Mouse (Mus musculus) lung, embryonic 16.5 days (tissue): Measurements from ENCODE around the gene Arl9. TPM values are rescaled to one million over a fixed set of nuclear protein-coding genes. Genes with fewer than 3 reads are reported as not detected.

Experiments used
- ATAC-seq: fragments of 200-750 bp; cut with Nextera tagmentation; 2 replicates; pipeline ENCODE4 v1.8.0; 2017; ENCODE audit warnings: low read depth, mild to moderate bottlenecking, moderate library complexity
- H3K27ac ChIP-seq: fragments of 300-500 bp; sonication (generic); 2 replicates; pipeline ENCODE4 v1.5.1; 2014; ENCODE audit warnings: mild to moderate bottlenecking, control low read depth, low read length
- H3K27me3 ChIP-seq: fragments of 300-500 bp; sonication (generic); 2 replicates; pipeline ENCODE4 v1.6.1; 2014; ENCODE audit warnings: low read depth, low read length, mixed read lengths; ENCODE audit not compliant: control insufficient read depth, insufficient read depth
- H3K36me3 ChIP-seq: fragments of 300-500 bp; sonication (generic); 2 replicates; pipeline ENCODE4 v1.6.1; 2014; ENCODE audit warnings: low read length; ENCODE audit not compliant: control insufficient read depth, insufficient read depth
- H3K4me1 ChIP-seq: fragments of 300-500 bp; sonication (generic); replicated peaks from 2 replicates; pipeline ENCODE4 v1.6.1; 2014; ENCODE audit warnings: low read length, mixed read lengths; ENCODE audit not compliant: control insufficient read depth, insufficient read depth
- H3K4me2 ChIP-seq: fragments of 300-500 bp; sonication (generic); 2 replicates; pipeline ENCODE4 v1.6.1; 2014; ENCODE audit warnings: low read depth, low read length, control low read depth
- H3K4me3 ChIP-seq: fragments of 300-500 bp; sonication (generic); 2 replicates; pipeline ENCODE4 v1.5.1; 2014; ENCODE audit warnings: mild to moderate bottlenecking, low read length, control low read depth
- H3K9ac ChIP-seq: fragments of 300-500 bp; sonication (generic); 2 replicates; pipeline ENCODE4 v1.6.1; 2014; ENCODE audit warnings: low read length, control low read depth
- H3K9me3 ChIP-seq: fragments of 300-500 bp; sonication (generic); 2 replicates; pipeline ENCODE4 v1.6.1; 2016; ENCODE audit warnings: low read length; ENCODE audit not compliant: control insufficient read depth
- WGBS: fragments of 180-500 bp; shearing (Covaris S2); extraction: QIAGEN DNeasy Blood & Tissue Kit; methylation state at CpG from one replicate; pipeline ENCODE4 v1.1.7; 2014; 5-methylcytosine and 5-hydroxymethylcytosine counted together
- polyA plus RNA-seq: library from polyadenylated mRNA; unstranded; fragments of >200 nt; fragmentation: Nextera tagmentation; extraction: Ambion mirVana; gene quantifications from 2 replicates; pipeline ENCODE4 v1.2.1, GENCODE M21; 2015

The Arl9 gene
- polyA plus RNA-seq, 1 experiment from 2014 or later = 0.60 TPM

DNA sequence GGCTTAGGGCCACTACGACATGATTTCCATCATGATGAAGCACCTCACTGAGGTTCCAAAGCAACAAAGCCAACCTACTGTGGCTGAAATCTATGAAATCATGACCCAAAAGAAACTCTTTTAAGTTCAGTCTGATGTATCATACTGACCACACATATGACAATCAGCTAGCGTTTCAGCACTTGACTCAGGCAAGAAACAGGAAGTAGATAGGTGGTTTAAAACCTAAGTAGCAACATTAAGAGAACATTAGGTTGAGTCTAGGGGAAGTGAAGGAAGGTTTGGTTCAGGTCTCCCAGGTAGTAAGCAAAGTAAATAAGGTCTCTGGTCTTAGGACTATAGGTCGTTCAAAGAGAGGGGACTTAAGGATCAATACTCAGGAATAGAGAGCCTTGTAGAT is 30.4 kb upstream of the Arl9 start:
- Histone ChIP-seq H3K4me1 (peaks cover 10% of the 10 kb centered on the region), H3K4me2 (peak overlapping the region; percentile 78), H3K9me3 (no peaks in the 10 kb centered on the region), H3K27me3 (no peaks in the 10 kb centered on the region), H3K36me3 (peaks cover 16% of the 10 kb centered on the region), H3K9ac (no peak overlapping the region), H3K4me3 (peak overlapping the region; percentile 98), H3K27ac (no peak overlapping the region)
- WGBS = 57% methylated on average over 3 of the region's 3 CpGs
- no peak for ATAC-seq

GRCm38 (mm10) chr5:76974207-76974553 is 29.7 kb upstream of the Arl9 start:
- no peak for ATAC-seq
- peak overlapping the region; percentile 94 for H3K9ac ChIP-seq

DNA sequence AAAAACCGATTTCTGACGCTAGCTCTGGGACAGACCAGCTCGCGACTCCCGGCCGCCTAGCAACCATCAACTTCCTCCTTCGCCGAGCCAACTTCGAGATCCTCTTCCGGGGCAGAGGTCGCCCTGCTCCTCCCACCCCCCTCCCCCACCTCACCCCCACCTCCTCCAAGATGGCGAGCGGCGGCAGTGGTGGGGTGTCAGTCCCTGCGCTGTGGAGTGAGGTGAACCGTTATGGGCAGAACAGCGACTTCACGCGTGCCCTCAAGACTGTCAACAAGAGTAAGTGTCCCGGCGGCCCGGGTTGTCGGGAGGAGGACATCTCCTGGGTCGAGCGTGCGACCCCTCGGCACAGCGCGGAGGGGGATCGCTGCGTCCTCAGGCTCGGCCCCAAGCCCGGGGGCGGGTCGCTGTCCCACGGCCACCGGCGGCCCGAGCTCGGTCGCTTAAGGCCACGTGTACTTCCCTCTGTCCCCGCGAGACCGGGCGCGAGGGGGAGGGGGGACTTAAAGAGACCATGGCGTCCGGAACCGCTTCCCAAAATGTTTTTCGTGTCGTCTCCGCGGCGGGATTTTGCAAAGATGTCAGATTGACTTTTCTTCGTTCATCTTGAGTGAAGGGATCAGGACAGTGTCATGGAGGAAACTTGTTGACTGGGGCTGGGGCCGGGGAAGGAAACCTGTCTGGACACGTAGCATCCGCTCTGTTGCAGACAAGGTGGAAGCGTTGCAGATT is 29.1 kb upstream of the Arl9 start, which contains the start of gene Srp72:
Gene Srp72 (plus strand): TSS at position 130 of the 732 bp plus-strand sequence.
- peak within 1 kb of the TSS; percentile 78 for H3K4me2 ChIP-seq
- H3K36me3 ChIP-seq = peaks cover 11% of the 10 kb centered on the region
- H3K9ac ChIP-seq = peak within 1 kb of the TSS; percentile 94
- ATAC-seq = peak; percentile 96
- H3K4me1 ChIP-seq = peaks cover 10% of the 10 kb centered on the region
- peak within 1 kb of the TSS; percentile 95 for H3K27ac ChIP-seq
- WGBS = under 1% methylated on average over 60 of the region's 60 CpGs
- no peaks in the 10 kb centered on the region for H3K27me3 ChIP-seq
- peak within 1 kb of the TSS; percentile 98 for H3K4me3 ChIP-seq
- no peaks in the 10 kb centered on the region for H3K9me3 ChIP-seq

More at GRCm38 (mm10) chr5:76974207-76974553, 29.7 kb upstream of the Arl9 start:
- peak overlapping the region; percentile 78 for H3K4me2 ChIP-seq
- H3K36me3 ChIP-seq = peaks cover 12% of the 10 kb centered on the region
- H3K9me3 ChIP-seq = no peaks in the 10 kb centered on the region
- 2% methylated on average over 17 of the region's 17 CpGs for WGBS
- H3K4me3 ChIP-seq = peak overlapping the region; percentile 98
- H3K4me1 ChIP-seq = peaks cover 10% of the 10 kb centered on the region
- no peaks in the 10 kb centered on the region for H3K27me3 ChIP-seq
- H3K27ac ChIP-seq = peak overlapping the region; percentile 11; the same call in 1 of the 2 replicates

- 71% methylated on average over 8 of the region's 8 CpGs for WGBS
- H3K27me3 ChIP-seq = no peaks in the 10 kb centered on the region
- no peaks in the 10 kb centered on the region for H3K9me3 ChIP-seq
- no peak for ATAC-seq
- H3K4me1 ChIP-seq = peaks cover 10% of the 10 kb centered on the region
- no peak overlapping the region for H3K27ac ChIP-seq
- peak overlapping the region; percentile 98 for H3K4me3 ChIP-seq
- peak overlapping the region; percentile 74 for H3K4me2 ChIP-seq
- H3K9ac ChIP-seq = no peak overlapping the region; the same call in 1 of the 2 replicates
- H3K36me3 ChIP-seq = peaks cover 15% of the 10 kb centered on the region
Measured at GRCm38 (mm10) chr5:76975736-76976135, 28.1 kb upstream of the Arl9 start.

GRCm38 (mm10) chr5:76984015-76984414 is 19.8 kb upstream of the Arl9 start:
- ATAC-seq = no peak
- Histone ChIP-seq H3K4me3 (no peak overlapping the region), H3K27me3 (no peaks in the 10 kb centered on the region), H3K4me2 (no peak overlapping the region), H3K9ac (no peak overlapping the region), H3K4me1 (no peaks in the 10 kb centered on the region), H3K9me3 (no peaks in the 10 kb centered on the region), H3K36me3 (peaks cover 43% of the 10 kb centered on the region), H3K27ac (no peak overlapping the region)
- 92% methylated on average over 11 of the region's 11 CpGs for WGBS

DNA sequence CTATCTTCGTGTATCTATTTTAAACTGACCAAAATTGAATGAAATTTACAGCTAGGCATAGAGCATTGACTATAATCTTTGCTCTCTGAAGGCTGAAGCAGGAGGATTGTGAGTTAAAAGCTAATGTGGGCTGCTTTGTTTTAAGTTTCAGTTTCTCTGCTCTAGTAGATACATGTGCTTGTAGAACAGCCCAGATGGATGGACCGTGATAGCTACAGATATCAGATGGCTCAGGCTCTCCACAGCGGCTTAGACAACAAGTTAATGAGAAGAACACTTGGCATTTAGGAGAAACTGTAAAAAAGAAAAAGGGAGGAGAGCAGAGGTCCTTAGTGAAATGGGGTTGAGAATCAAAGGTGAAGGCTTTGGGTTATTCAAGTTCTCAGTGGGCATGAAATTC is 13.1 kb upstream of the Arl9 start:
- no peak for ATAC-seq
- H3K9ac ChIP-seq = no peak overlapping the region
- WGBS = 93% methylated on average over 3 of the region's 3 CpGs
- no peak overlapping the region for H3K4me2 ChIP-seq
- H3K27ac ChIP-seq = no peak overlapping the region
- H3K4me3 ChIP-seq = no peak overlapping the region
- no peaks in the 10 kb centered on the region for H3K4me1 ChIP-seq
- peaks cover 50% of the 10 kb centered on the region for H3K36me3 ChIP-seq
- no peaks in the 10 kb centered on the region for H3K27me3 ChIP-seq
- H3K9me3 ChIP-seq = no peaks in the 10 kb centered on the region

DNA sequence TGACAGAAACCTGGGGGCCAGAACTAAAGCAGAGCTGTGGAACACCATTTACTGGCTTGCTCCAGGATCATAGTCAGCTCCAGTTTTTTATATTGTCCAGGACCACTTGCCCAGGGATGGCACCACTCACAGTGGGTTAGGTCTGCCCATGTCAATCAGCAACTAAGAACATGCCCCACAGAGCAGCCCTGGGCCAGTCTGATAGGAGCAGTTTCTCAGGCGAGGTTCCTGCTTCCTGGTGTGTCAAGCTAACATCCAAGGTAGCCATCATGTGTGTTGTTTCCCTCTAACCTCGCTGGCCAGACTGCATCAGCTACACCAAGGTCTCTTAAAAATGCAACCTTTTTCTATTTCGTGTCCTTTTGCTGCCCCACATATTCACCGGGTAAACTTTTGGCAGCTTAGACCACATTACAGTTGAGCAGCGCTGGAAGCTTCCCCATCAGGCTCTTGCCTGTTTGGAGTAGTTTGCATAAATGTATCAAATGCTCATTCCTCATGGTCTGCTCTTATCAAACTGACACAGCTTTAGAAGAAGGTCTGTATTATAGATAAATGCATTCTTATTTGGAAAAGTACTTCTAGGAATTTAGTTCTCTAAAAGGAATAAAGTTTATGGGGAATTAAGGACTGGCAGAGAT is 10.6 kb upstream of the Arl9 start:
- Histone ChIP-seq H3K4me1 (no peaks in the 10 kb centered on the region), H3K9ac (no peak overlapping the region)
- 90% methylated on average over 5 of the region's 5 CpGs for WGBS

GRCm38 (mm10) chr5:76998416-76998815 is 5.4 kb upstream of the Arl9 start:
- Histone ChIP-seq H3K27me3 (no peaks in the 10 kb centered on the region), H3K9ac (no peak overlapping the region), H3K4me3 (no peak overlapping the region), H3K9me3 (no peaks in the 10 kb centered on the region), H3K4me2 (no peak overlapping the region), H3K4me1 (no peaks in the 10 kb centered on the region), H3K36me3 (peaks cover 46% of the 10 kb centered on the region), H3K27ac (no peak overlapping the region)
- 49% methylated on average over 5 of the region's 5 CpGs for WGBS
- no peak for ATAC-seq

More for the DNA sequence above, 10.6 kb upstream of the Arl9 start:
- no peak overlapping the region for H3K27ac ChIP-seq
- H3K4me3 ChIP-seq = no peak overlapping the region
- H3K9me3 ChIP-seq = no peaks in the 10 kb centered on the region
- H3K36me3 ChIP-seq = peaks cover 67% of the 10 kb centered on the region
- H3K27me3 ChIP-seq = no peaks in the 10 kb centered on the region
- ATAC-seq = no peak
- no peak overlapping the region for H3K4me2 ChIP-seq

GRCm38 (mm10) chr5:77001192-77001591 is 2.7 kb upstream of the Arl9 start:
- Histone ChIP-seq H3K9me3 (no peaks in the 10 kb centered on the region), H3K27ac (no peak overlapping the region), H3K4me3 (no peak overlapping the region), H3K36me3 (peaks cover 27% of the 10 kb centered on the region), H3K27me3 (no peaks in the 10 kb centered on the region), H3K9ac (no peak overlapping the region), H3K4me2 (no peak overlapping the region), H3K4me1 (no peaks in the 10 kb centered on the region)
- no peak for ATAC-seq
- 89% methylated on average over 17 of the region's 17 CpGs for WGBS
